Mouse (Mus musculus): ENCODE data around the gene Stx2. TPM values are rescaled to one million over a fixed set of nuclear protein-coding genes. Genes with fewer than 3 reads are reported as not detected.
"Not testable (repeated sequence)": the region's sequence is repeated elsewhere in the genome, so short reads cannot be mapped to it uniquely, and the experiment has no call there.

Stx2 gene
- polyA plus RNA-seq, 1 experiment from 2014 or later: 36.7 TPM

DNA sequence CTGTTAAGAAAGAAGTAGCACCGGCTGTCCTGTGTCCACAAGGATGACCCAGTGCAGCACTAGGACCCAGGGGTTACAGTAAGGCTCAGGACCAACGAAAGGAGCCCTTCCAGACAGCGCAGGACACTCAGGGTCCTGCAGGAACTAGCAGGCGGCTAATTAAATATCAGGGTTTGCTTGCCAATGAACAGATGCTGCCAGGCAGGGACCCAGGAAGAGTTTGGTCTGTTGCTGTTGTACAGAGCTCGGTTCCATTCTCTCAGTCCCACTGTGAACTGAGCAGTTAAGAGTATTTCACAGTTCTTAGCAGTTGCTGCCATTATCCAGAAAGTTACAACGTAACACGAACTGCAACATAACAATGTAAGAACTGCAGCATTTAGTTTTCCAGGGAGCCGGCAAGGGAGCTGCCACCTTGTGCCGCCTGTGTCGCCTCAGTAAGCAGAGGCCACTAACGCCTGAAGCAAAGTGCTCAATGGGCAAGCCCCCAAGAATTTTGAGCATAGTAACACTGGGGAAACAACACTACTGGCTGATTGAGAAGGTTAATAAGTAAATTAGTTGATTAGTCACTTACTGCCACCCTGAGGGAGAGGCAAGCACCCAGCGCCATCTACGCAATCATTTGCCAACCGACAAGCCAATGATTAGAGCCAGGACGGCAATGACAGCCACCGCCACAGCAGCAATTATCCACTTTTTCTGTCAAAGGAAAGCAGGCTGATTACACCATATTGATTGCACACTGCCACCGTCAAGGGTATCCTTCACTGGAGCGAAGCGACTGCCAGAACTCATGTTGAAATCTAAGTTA, 21.0 kb downstream of the Stx2 start:
- Histone ChIP-seq H3K27me3 (ENCODE audit: insufficient read depth, low read length) (no peaks in the 10 kb centered on the region), H3K9me3 (ENCODE audit: low read length) (no peaks in the 10 kb centered on the region), H3K4me3 (ENCODE audit: low read length) (no peak overlapping the region), H3K9ac (replicated peaks; ENCODE audit: low read length) (0 out of 2 replicates have a peak overlapping the region, but pooled peaks have one; percentile 17), H3K4me1 (ENCODE audit: insufficient read depth, low read length) (no peaks in the 10 kb centered on the region), H3K27ac (ENCODE audit: low read length) (peak overlapping the region; percentile 53), H3K4me2 (replicated peaks; ENCODE audit: low read depth, low read length) (no peak overlapping the region), H3K36me3 (ENCODE audit: insufficient read depth, low read length) (peaks cover 40% of the 10 kb centered on the region)
- WGBS: 60% methylated on average over 19 of the region's 19 CpGs
- peak; percentile 69 for ATAC-seq (ENCODE audit: low FRiP score, low TSS enrichment)

DNA sequence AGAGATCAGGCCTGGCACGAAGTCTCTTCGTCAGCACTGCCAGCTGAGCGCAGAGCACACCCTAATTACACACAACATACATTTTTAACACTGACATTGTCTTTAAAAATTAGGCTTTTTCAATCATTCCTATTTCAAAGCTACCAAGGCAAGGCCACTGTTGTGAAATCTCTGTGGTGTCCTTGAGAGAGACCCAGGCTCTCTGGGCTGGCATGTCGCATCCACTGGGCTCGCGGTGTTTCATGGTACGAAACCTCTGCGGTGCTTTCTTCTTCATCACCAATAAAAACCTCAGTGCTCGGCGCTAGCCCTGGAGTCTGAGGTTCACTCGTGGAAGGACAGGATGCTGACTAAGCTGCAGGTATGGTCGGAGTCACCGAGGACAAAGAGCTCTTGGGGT, 22.4 kb downstream of the Stx2 start:
- Histone ChIP-seq H3K4me1 (ENCODE audit: insufficient read depth, low read length) (no peaks in the 10 kb centered on the region), H3K4me3 (ENCODE audit: low read length) (no peak overlapping the region), H3K9ac (replicated peaks; ENCODE audit: low read length) (no peak overlapping the region), H3K27me3 (ENCODE audit: insufficient read depth, low read length) (no peaks in the 10 kb centered on the region), H3K9me3 (ENCODE audit: low read length) (no peaks in the 10 kb centered on the region), H3K36me3 (ENCODE audit: insufficient read depth, low read length) (peaks cover 29% of the 10 kb centered on the region), H3K4me2 (replicated peaks; ENCODE audit: low read depth, low read length) (no peak overlapping the region), H3K27ac (ENCODE audit: low read length) (no peak overlapping the region)
- ATAC-seq (ENCODE audit: low FRiP score, low TSS enrichment): no peak
- 90% methylated on average over 13 of the region's 13 CpGs for WGBS

DNA sequence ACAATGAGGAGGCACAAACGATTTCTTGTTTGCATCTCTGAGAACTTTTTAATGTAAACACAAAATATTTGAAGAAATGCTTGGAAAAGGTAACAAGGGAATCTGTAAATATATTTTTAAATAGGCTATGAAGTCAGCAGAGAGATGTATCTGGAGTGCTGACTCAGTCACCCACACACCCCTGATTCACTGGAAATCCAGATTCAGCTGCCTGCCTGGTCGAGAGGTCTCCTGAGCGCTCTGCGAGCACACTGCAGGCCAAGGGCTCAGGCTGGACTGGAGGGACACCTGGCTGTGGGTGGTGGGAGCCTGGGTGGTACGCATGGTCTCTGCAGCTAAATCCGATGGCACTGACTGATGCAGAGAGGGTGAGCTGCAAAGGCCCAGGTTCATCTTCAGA, 23.8 kb downstream of the Stx2 start:
- 93% methylated on average over 6 of the region's 6 CpGs for WGBS
- Histone ChIP-seq H3K36me3 (ENCODE audit: insufficient read depth, low read length) (peaks cover 22% of the 10 kb centered on the region), H3K27ac (ENCODE audit: low read length) (no peak overlapping the region), H3K9ac (replicated peaks; ENCODE audit: low read length) (no peak overlapping the region), H3K27me3 (ENCODE audit: insufficient read depth, low read length) (no peaks in the 10 kb centered on the region), H3K4me2 (replicated peaks; ENCODE audit: low read depth, low read length) (no peak overlapping the region), H3K4me1 (ENCODE audit: insufficient read depth, low read length) (no peaks in the 10 kb centered on the region), H3K9me3 (ENCODE audit: low read length) (no peaks in the 10 kb centered on the region), H3K4me3 (ENCODE audit: low read length) (no peak overlapping the region)
- ATAC-seq (ENCODE audit: low FRiP score, low TSS enrichment): no peak

DNA sequence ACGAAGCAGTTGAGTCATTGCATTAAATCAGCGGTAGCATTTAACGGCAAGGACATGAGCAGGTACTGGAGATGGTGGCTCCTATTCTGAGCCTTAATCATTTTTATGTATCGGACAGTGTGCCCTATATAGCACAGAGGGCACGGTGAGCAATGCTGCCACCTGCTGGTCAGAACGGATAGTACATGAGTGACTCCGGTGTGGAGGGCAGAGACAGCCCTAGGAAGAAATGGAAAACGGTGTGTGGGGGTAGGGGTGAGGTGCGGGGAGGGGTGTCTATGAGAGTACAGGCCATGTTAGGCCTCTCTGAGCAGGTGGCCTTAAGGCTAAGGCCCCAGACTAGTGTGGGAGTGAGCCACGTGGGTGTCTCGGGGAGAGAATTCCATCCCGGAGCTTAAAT, 26.8 kb downstream of the Stx2 start:
- Histone ChIP-seq H3K27me3 (ENCODE audit: insufficient read depth, low read length) (no peaks in the 10 kb centered on the region), H3K36me3 (ENCODE audit: insufficient read depth, low read length) (peaks cover 16% of the 10 kb centered on the region), H3K27ac (ENCODE audit: low read length) (no peak overlapping the region), H3K4me3 (ENCODE audit: low read length) (no peak overlapping the region), H3K9me3 (ENCODE audit: low read length) (peaks cover 5% of the 10 kb centered on the region; the same call in 1 of the 2 replicates), H3K4me2 (replicated peaks; ENCODE audit: low read depth, low read length) (no peak overlapping the region), H3K4me1 (ENCODE audit: insufficient read depth, low read length) (no peaks in the 10 kb centered on the region), H3K9ac (replicated peaks; ENCODE audit: low read length) (no peak overlapping the region)
- ATAC-seq (ENCODE audit: low FRiP score, low TSS enrichment): peak; percentile 76
- WGBS: 23% methylated on average over 12 of the region's 12 CpGs

DNA sequence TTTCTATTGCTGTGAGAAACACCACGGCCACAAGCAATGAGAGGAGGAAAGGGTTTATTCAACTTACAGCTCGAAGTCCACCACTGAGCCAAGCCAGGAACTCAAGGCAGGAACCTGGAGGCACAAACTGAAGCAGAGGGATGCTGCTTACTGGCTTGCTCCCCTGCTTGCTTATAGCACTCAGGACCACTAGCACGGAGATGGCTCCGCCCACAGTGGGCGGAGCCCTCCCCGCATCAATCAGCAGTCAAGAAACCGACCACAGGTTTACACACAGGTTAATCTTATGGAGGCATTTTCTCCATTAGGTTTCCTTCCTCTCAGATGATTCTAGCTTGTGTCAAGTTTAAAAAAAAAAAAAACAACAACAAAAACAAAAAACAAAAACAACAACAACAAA, 27.5 kb downstream of the Stx2 start:
- Histone ChIP-seq H3K27me3 (ENCODE audit: insufficient read depth, low read length) (no peaks in the 10 kb centered on the region), H3K4me2 (replicated peaks; ENCODE audit: low read depth, low read length) (no peak overlapping the region), H3K4me3 (ENCODE audit: low read length) (no peak overlapping the region), H3K9ac (replicated peaks; ENCODE audit: low read length) (no peak overlapping the region), H3K36me3 (ENCODE audit: insufficient read depth, low read length) (peaks cover 10% of the 10 kb centered on the region), H3K27ac (ENCODE audit: low read length) (no peak overlapping the region), H3K9me3 (ENCODE audit: low read length) (peaks cover 5% of the 10 kb centered on the region; the same call in 1 of the 2 replicates), H3K4me1 (ENCODE audit: insufficient read depth, low read length) (no peaks in the 10 kb centered on the region)
- 71% methylated on average over 7 of the region's 7 CpGs for WGBS
- ATAC-seq (ENCODE audit: low FRiP score, low TSS enrichment): no peak

DNA sequence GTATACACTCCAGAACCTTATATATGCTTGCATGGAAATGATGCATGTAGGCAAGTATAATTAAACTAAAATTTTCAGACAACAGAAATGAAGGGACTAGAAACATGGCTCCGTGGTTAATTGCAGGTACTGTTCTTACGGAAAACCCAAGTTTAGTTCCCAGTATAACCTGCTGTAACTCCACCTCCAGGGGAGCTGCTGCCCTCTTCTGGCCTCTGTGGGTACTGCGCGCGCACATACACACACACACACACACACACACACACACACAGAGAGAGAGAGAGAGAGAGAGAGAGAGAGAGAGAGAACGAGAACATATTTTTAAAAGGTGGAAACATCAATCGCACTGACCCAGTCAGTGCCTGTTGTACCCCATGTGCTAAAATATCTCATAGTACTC, 29.4 kb downstream of the Stx2 start:
- Histone ChIP-seq H3K4me1 (ENCODE audit: insufficient read depth, low read length) (no peaks in the 10 kb centered on the region), H3K27me3 (ENCODE audit: insufficient read depth, low read length) (no peaks in the 10 kb centered on the region), H3K9me3 (ENCODE audit: low read length) (peaks cover 5% of the 10 kb centered on the region; the same call in 1 of the 2 replicates), H3K4me2 (replicated peaks; ENCODE audit: low read depth, low read length) (no peak overlapping the region), H3K27ac (ENCODE audit: low read length) (no peak overlapping the region), H3K9ac (replicated peaks; ENCODE audit: low read length) (no peak overlapping the region), H3K36me3 (ENCODE audit: insufficient read depth, low read length) (no peaks in the 10 kb centered on the region), H3K4me3 (ENCODE audit: low read length) (no peak overlapping the region)
- 96% methylated on average over 7 of the region's 7 CpGs for WGBS
- ATAC-seq (ENCODE audit: low FRiP score, low TSS enrichment): no peak

DNA sequence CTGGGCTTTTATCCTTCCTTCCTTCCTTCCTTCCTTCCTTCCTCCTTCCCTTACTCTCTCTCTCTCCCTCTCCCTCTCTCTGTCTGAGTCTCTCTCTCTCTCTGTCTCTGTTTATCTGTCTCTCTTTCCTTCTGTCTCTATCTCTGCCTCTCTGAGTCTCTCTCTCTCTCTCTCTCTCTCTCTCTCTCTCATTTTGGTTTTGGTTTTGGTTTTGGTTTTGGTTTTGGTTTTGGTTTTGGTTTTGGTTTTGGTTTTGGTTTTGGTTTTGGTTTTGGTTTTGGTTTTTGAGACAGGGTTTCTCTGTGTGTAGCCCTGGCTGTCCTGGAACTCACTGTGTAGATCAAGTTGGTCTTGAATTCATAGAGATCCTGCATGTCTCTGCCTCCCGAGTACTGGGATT, 30.9 kb downstream of the Stx2 start:
- not testable (repeated sequence) for H3K4me2 ChIP-seq (replicated peaks; ENCODE audit: low read depth, low read length); H3K36me3 ChIP-seq (ENCODE audit: insufficient read depth, low read length); H3K9ac ChIP-seq (replicated peaks; ENCODE audit: low read length); H3K4me1 ChIP-seq (ENCODE audit: insufficient read depth, low read length); H3K27ac ChIP-seq (ENCODE audit: low read length); ATAC-seq (ENCODE audit: low FRiP score, low TSS enrichment); H3K9me3 ChIP-seq (ENCODE audit: low read length); H3K4me3 ChIP-seq (ENCODE audit: low read length); H3K27me3 ChIP-seq (ENCODE audit: insufficient read depth, low read length)
- WGBS: 78% methylated on average over 1 of the region's 1 CpGs

DNA sequence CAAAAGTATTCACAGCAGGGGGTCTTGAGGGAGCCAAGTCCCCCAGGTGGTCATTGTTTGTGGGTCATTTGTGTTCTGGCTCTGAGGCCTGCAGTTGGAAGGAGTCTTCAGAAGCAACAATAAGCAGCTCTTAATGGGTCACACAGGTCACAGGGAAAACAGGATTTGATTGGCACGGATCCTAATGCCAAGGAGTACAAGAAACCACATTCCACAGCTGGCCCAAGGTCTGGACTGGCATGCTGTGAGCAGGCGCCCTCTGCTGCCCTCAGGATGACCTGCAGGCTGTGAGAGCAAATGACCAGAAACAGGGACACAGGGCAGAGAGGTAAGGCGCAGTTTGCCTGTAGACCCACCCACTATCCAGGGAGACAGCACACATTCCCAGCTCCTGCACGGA, 32.1 kb downstream of the Stx2 start:
- Histone ChIP-seq H3K4me3 (ENCODE audit: low read length) (no peak overlapping the region), H3K27me3 (ENCODE audit: insufficient read depth, low read length) (no peaks in the 10 kb centered on the region), H3K36me3 (ENCODE audit: insufficient read depth, low read length) (no peaks in the 10 kb centered on the region), H3K27ac (ENCODE audit: low read length) (no peak overlapping the region), H3K9ac (replicated peaks; ENCODE audit: low read length) (no peak overlapping the region), H3K4me2 (replicated peaks; ENCODE audit: low read depth, low read length) (no peak overlapping the region), H3K4me1 (ENCODE audit: insufficient read depth, low read length) (no peaks in the 10 kb centered on the region), H3K9me3 (ENCODE audit: low read length) (peaks cover 5% of the 10 kb centered on the region; the same call in 1 of the 2 replicates)
- WGBS: 31% methylated on average over 4 of the region's 4 CpGs
- ATAC-seq (ENCODE audit: low FRiP score, low TSS enrichment): no peak

DNA sequence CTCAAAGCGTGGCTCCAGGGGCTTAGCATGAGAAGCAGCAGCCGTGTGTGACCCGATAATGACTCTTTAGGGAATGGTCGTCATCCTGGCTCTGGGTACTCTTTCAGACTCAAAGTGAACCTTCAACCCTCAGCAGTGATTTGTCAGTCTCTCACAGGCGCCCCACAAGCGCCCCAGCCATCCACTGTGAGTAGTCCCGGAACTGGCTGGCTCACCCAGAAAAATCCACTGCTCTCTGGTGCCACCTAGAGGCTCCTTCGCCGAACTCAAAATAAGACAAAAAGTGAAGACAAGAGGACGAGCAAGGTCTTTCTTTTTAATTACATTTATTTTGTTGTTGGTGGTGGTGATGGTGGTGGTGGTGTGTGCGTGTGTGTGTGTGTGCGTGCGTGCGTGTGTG, 37.1 kb downstream of the Stx2 start:
- no peak overlapping the region for H3K27ac ChIP-seq (ENCODE audit: low read length)
- 17% methylated on average over 14 of the region's 14 CpGs for WGBS
- no peak overlapping the region for H3K4me2 ChIP-seq (replicated peaks; ENCODE audit: low read depth, low read length)
- no peak overlapping the region for H3K4me3 ChIP-seq (ENCODE audit: low read length)
- ATAC-seq (ENCODE audit: low FRiP score, low TSS enrichment): no peak
- no peak overlapping the region for H3K9ac ChIP-seq (replicated peaks; ENCODE audit: low read length)
- H3K27me3 ChIP-seq (ENCODE audit: insufficient read depth, low read length): no peaks in the 10 kb centered on the region
- H3K4me1 ChIP-seq (ENCODE audit: insufficient read depth, low read length): no peaks in the 10 kb centered on the region
- no peaks in the 10 kb centered on the region for H3K36me3 ChIP-seq (ENCODE audit: insufficient read depth, low read length)
- no peaks in the 10 kb centered on the region for H3K9me3 ChIP-seq (ENCODE audit: low read length)

DNA sequence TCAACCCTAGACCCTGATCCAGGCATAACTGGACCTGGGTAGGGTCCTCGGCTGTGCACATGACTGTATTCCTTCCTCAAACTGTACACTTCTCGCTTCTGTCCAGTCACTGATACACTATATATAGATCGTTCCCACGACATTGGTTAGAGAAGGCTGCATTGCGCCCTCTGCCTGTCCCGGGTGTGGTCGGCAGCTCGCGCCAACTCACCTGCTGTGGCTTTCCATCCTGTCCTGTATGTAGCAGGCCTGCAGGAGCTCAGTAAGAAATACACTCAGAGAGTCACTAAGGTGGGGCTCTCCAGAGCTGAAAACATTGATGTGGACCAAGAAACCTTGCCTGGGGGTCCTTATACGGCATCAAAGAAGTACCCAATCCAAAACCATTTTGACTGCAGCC, 37.5 kb downstream of the Stx2 start:
- Histone ChIP-seq H3K4me2 (replicated peaks; ENCODE audit: low read depth, low read length) (no peak overlapping the region), H3K4me1 (ENCODE audit: insufficient read depth, low read length) (no peaks in the 10 kb centered on the region), H3K27me3 (ENCODE audit: insufficient read depth, low read length) (no peaks in the 10 kb centered on the region), H3K27ac (ENCODE audit: low read length) (no peak overlapping the region), H3K9me3 (ENCODE audit: low read length) (no peaks in the 10 kb centered on the region), H3K4me3 (ENCODE audit: low read length) (no peak overlapping the region), H3K9ac (replicated peaks; ENCODE audit: low read length) (no peak overlapping the region), H3K36me3 (ENCODE audit: insufficient read depth, low read length) (no peaks in the 10 kb centered on the region)
- 64% methylated on average over 10 of the region's 10 CpGs for WGBS
- ATAC-seq (ENCODE audit: low FRiP score, low TSS enrichment): no peak

Data from kidney, embryonic 16.5 days (tissue).